Mouse (Mus musculus) ovary, postnatal 36 days (tissue): ENCODE measurements around the gene Psme3.
"Not testable (repeated sequence)": the region's sequence is repeated elsewhere in the genome, so short reads cannot be mapped to it uniquely, and the experiment has no call there.

Experiments
- DNase-seq: peaks from one replicate; pipeline ENCODE4 v3.0.0; 2022; ENCODE audit warnings: low spot score, mixed read lengths

Psme3 gene

GRCm38 (mm10) chr11:101312150-101312549 is 3.9 kb upstream of the Psme3 start:
- no peak for DNase-seq

DNA sequence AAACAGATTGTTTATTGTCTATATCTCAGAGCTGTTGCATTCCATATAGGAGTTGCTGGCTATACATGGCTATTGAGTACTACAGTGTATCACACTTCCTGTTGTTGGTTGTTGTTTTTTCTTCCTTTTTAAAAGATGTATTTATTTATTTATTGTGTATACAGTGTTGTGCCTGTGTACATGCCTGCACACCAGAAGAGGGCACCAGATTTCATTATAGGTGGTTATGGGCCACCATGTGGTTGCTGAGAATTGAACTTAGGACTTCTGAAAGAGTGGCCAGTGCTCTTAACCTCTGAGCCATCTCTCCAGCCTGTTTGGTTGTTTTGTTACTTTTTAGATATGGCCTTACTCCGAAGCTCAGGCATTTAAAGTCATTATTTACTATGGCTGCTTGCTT is 1.4 kb upstream of the Psme3 start:
- no peak for DNase-seq

DNA sequence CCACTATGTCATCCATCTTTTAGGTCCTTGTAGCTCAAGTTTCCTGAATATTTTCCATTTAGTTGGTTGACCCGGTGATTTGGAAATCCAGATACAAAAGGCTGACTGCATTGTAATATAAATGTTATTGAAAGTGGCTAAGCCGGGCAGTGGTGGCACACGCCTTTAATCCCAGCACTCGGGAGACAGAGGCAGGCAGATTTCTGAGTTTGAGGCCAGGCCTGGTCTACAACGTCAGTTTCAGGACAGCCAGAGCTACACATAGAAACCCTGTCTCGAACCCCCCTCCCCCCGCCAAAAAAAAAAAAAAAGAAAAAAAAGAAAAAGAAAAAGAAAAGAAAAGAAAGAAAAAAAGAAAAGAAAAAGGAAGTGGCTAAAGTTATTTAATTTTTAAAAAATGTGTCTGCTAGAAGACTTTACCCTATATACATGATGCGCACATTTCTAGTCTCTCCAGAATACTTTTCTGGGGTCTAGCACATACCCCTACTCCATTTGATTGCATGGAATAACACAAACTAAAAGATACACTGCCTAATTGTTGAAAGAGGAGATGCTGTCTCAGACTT is 847 bp upstream of the Psme3 start:
- DNase-seq = no peak

GRCm38 (mm10) chr11:101316501-101316917 is 496 bp downstream of the Psme3 start:
- DNase-seq = no peak

DNA sequence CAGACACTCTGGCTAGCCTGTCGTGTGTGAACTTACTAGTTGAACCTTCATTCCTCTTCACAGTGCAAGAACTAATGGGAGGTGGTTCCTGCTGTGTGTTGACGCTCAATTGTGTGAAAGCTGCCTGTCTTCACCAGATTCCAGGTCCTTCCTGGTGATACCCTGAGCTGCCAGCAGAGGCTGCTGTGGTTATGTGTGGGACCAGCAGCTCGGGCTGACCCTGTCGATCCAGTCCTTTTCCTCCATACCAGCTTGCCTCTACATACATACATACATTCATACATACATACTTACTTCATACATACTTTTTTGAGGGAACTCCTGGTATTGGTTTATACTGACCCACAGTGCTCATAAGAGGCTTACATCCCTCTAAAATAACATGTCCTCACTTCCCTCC is 7.6 kb downstream of the Psme3 start:
- peak; percentile 70 for DNase-seq

GRCm38 (mm10) chr11:101324763-101325162 is 8.8 kb downstream of the Psme3 start, which contains the start of gene Aoc2:
Aoc2 (plus strand) TSS chr11:101325063.
- DNase-seq = no peak

DNA sequence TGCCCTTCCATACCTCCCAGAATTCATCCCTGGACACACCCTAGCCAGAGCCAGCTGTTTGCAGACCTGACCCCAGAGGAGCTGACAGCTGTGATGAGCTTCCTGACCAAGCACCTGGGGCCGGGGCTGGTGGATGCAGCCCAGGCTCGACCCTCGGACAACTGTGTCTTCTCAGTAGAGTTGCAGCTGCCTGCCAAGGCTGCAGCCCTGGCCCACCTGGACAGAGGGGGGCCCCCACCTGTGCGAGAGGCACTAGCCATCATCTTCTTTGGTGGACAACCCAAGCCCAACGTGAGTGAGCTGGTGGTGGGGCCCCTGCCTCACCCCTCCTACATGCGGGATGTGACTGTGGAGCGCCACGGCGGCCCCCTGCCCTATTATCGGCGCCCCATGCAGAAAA is 9.2 kb downstream of the Psme3 start:
- not testable (repeated sequence) for DNase-seq

DNA sequence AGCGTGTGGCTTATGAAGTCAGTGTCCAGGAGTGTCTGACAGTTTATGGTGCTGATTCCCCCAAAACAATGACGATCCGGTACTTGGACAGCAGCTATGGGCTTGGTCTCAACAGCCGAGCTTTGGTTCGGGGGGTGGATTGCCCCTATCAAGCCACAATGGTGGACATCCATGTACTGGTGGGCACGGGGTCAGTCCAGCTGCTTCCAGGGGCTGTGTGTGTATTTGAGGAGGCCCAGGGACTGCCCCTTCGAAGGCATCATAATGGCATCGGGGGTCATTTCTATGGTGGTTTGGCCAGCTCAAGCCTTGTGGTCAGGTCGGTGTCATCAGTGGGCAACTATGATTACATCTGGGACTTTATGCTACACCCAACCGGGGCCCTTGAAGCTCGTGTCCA is 10.1 kb downstream of the Psme3 start:
- no peak for DNase-seq

- no peak for DNase-seq
These were observed 11.3 kb downstream of the Psme3 start for GRCm38 (mm10) chr11:101327311-101327710.

- DNase-seq = no peak
These were observed 13.1 kb downstream of the Psme3 start for GRCm38 (mm10) chr11:101328941-101329635.

GRCm38 (mm10) chr11:101330371-101330924 is 14.4 kb downstream of the Psme3 start, which contains the start of gene Aoc3:
Aoc3 (plus strand) TSS chr11:101330605.
- DNase-seq = peak; percentile 50

DNA sequence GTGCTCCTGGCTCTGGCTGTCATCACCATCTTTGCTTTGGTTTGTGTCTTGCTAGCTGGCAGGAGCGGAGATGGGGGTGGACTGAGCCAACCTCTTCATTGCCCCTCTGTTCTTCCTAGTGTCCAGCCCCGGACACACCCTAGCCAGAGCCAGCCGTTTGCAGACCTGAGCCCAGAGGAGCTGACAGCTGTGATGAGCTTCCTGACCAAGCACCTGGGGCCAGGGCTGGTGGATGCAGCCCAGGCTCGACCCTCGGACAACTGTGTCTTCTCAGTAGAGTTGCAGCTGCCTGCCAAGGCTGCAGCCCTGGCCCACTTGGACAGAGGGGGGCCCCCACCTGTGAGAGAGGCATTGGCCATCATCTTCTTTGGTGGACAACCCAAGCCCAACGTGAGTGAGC is 14.9 kb downstream of the Psme3 start:
- DNase-seq = not testable (repeated sequence)

DNA sequence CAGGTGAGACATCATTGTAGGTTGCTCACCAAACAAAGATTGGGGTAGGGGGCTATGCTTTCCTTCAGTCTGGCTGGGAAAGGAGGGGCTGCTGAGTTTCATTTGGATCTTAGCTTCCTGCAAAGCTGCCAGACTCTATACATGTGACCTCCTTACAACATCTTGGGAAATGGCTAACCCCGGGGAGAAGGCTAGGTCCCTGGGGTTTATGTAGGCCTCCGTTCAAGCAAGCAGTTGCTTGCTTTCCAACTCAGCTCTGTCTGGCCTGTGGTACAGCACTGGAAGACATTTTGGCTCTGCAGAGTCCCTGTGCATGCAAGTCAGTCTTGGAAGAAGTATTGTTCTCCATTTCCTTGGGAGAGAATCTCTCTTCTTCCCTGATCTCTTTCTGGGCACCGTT is 16.5 kb downstream of the Psme3 start:
- peak; percentile 26 for DNase-seq

- DNase-seq = no peak
These were observed 18.0 kb downstream of the Psme3 start for GRCm38 (mm10) chr11:101334023-101334422.

DNA sequence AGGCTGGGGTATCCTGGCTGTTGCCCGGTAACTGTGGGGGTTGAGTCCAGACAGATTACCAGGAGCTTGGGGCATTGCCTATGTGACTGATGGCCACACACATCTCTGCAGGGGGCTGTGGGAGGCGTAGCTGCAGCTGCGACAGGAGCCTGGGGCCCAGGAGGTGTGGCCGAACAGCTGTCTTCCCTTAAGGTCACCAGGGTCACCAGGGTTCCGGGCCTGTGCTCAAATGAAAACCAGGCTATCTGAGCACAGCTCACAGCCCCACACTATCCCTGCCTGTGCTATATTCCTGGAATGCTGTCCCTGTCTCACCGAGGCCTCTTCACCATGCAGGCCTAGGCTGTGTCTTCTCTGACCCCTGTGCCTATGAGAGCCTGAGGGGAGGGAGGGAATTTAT is 18.5 kb downstream of the Psme3 start:
- no peak for DNase-seq

DNA sequence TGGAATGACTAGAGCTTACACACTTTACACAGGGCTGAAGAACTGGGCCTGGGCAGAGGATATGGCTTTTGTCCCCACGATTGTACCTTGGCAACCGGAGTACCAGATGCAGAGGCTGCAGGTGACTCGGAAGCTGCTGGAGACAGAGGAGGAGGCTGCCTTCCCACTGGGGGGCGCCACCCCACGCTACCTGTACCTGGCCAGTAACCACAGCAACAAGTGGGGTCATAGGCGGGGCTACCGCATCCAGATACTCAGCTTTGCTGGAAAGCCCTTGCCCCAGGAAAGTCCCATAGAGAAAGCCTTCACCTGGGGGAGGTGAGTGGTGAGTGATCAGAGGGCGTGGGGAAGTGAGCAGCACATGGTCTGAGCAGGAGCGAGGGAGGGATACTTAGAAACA is 19.7 kb downstream of the Psme3 start:
- no peak for DNase-seq

DNA sequence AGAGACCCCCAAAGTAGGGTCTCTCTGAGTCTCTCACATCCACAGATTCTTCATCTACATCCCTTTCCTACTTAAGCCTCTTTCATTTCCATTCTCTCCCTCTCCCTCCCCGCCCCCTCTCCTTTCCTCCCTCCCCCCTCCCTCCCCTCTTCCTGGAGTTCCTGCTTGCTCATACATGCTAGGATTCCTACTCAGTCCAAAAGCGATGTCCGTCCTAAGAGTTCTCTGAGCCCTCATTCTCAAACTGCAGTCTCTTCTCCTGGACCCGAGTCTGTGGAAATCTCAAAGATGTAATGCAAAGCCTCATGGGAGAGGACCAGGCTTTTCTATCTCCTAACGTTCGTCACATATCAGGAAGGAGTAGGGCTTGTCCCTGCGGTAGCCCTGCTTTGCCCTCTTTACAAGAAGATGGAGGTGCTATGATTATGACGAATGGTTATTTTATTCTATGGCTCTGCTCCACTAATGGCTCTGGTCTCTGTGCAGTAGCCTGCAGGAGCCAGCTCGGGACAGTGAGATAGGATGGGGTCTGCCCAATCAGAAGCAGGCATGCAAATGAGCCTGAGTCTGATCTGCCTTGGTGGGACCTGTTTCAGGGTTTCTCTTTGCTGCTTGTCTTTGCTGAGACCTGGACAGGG is 22.2 kb downstream of the Psme3 start:
- DNase-seq = no peak

GRCm38 (mm10) chr11:101347083-101347775 is 31.2 kb downstream of the Psme3 start:
- no peak for DNase-seq

GRCm38 (mm10) chr11:101348774-101349173 is 32.8 kb downstream of the Psme3 start:
- no peak for DNase-seq

GRCm38 (mm10) chr11:101349216-101349615 is 33.2 kb downstream of the Psme3 start:
- DNase-seq = no peak

DNA sequence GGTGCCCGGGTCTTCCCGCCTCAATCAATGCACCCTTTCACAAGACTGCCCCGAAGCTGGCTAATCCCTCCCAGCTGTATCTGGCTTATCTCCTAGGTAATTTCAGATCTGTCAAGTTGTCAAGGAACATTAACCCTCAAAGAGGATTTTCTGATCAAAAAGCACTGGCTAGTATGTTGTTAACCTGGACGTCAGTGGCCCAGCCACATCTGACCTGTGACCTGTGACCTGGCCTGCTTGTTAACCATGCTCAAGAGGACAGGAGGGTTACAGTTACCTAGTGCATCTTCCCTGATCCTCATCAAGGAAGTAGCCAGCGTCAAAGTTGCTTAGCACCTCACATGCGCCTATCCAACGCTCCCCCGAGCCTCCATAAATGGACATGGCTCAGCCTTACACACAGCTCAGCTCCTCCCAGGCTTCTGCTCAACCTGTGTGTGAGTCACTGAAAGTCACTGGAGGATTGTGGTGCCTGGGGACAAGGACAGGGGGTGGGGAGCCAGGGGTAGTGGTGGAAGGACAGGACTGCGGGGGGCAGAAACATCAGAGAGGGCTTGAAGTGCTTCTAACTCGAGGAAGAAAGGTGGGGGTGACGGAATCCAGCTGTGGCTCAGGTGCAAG is 35.2 kb downstream of the Psme3 start:
- DNase-seq = no peak

DNA sequence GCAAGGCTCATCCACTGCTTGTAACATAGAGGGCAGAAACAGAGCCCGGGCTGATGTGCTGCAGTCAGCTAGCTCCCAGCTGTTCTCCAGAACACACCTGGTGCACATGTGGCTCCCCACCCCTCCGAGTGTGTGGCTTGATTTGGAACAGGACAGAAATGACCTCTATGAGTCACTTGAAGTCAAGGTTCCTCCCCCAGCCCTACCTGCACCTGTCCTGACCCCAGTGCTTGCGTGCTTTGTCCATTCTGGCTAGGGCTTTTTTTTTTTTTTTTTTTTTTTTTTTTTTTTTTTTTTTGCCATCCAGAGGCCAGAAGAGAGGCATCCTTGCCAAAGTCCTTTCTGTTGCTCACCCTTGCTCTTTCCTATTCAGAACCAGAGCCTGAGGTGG is 35.7 kb downstream of the Psme3 start:
- no peak for DNase-seq
